Mouse (Mus musculus): Measurements from ENCODE around the gene Myt1l. TPM values are rescaled to one million over a fixed set of nuclear protein-coding genes. Genes with fewer than 3 reads are reported as not detected.

Myt1l gene
- polyA plus RNA-seq, 1 experiment from 2014 or later = not detected

DNA sequence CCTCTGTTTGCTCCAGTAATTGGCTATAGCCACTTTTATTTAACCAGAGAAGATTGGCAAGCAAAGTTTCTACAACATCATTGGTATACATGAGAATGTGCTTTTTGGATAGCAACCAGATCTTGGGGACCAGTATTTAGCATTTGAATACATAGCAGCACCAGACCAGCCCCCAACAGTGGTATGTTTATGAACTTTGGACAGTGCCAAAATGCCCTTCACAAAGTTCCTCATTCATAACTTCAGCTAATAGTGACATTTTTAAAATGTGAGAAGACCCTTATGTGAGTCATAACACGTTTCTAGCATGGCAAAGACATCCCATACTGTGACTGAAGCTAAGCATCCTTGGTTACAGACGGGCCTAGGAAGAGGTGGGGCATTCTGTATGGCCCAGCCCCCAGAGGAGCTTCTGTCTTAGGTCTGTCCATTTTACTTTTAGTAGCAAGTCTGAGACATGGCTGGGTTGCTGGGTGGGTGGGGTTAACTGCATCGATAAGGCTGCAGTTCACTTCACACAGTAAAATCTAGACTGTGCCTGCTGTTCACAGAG, 369.4 kb downstream of the Myt1l start:
- ATAC-seq = 0 out of 2 replicates have a peak, but pooled peaks have one; percentile 19
- DNase-seq (ENCODE audit: low spot score) = no peak
- Histone ChIP-seq H3K9me3 (ENCODE audit: low read length) (no peaks in the 10 kb centered on the region), H3K27ac (ENCODE audit: low read length) (no peak overlapping the region), H3K4me2 (replicated peaks; ENCODE audit: low read depth, low read length) (no peak overlapping the region), H3K27me3 (replicated peaks; ENCODE audit: insufficient read depth, low read length) (no peaks in the 10 kb centered on the region), H3K4me3 (ENCODE audit: low read depth, low read length) (no peak overlapping the region), H3K36me3 (ENCODE audit: insufficient read depth, low read length) (no peaks in the 10 kb centered on the region), H3K4me1 (ENCODE audit: insufficient read depth, low read depth, low read length) (no peaks in the 10 kb centered on the region), H3K9ac (replicated peaks; ENCODE audit: low read depth) (no peak overlapping the region)
- WGBS = 52% methylated on average over 3 of the region's 3 CpGs
- TF ChIP-seq CTCF (IDR thresholded peaks at IDR 0.05) = no peak
- TF ChIP-seq EP300 (IDR thresholded peaks at IDR 0.05) = no peak

GRCm38 (mm10) chr12:29904101-29904874, 376.1 kb downstream of the Myt1l start:
- Histone ChIP-seq H3K4me1 (ENCODE audit: insufficient read depth, low read depth, low read length) (no peaks in the 10 kb centered on the region), H3K4me3 (ENCODE audit: low read depth, low read length) (no peak overlapping the region), H3K36me3 (ENCODE audit: insufficient read depth, low read length) (no peaks in the 10 kb centered on the region), H3K27ac (ENCODE audit: low read length) (no peak overlapping the region), H3K4me2 (replicated peaks; ENCODE audit: low read depth, low read length) (no peak overlapping the region), H3K9ac (replicated peaks; ENCODE audit: low read depth) (no peak overlapping the region), H3K9me3 (ENCODE audit: low read length) (no peaks in the 10 kb centered on the region), H3K27me3 (replicated peaks; ENCODE audit: insufficient read depth, low read length) (no peaks in the 10 kb centered on the region)
- ATAC-seq (no peak), DNase-seq (ENCODE audit: low spot score) (no peak)
- TF ChIP-seq CTCF (IDR thresholded peaks at IDR 0.05) (no peak), EP300 (IDR thresholded peaks at IDR 0.05) (no peak)
- 57% methylated on average over 4 of the region's 4 CpGs for WGBS

- TF ChIP-seq CTCF (IDR thresholded peaks at IDR 0.05) (peak; percentile 92), EP300 (IDR thresholded peaks at IDR 0.05) (no peak; the same call in 1 of the 2 replicates)
- Histone ChIP-seq H3K4me2 (replicated peaks; ENCODE audit: low read depth, low read length) (peak overlapping the region; percentile 20; the same call in 1 of the 2 replicates), H3K36me3 (ENCODE audit: insufficient read depth, low read length) (no peaks in the 10 kb centered on the region), H3K27me3 (replicated peaks; ENCODE audit: insufficient read depth, low read length) (no peaks in the 10 kb centered on the region), H3K9me3 (ENCODE audit: low read length) (no peaks in the 10 kb centered on the region), H3K9ac (replicated peaks; ENCODE audit: low read depth) (no peak overlapping the region), H3K4me3 (ENCODE audit: low read depth, low read length) (no peak overlapping the region), H3K27ac (ENCODE audit: low read length) (0 out of 2 replicates have a peak overlapping the region, but pooled peaks have one; percentile 12), H3K4me1 (ENCODE audit: insufficient read depth, low read depth, low read length) (no peaks in the 10 kb centered on the region)
- DNase-seq (ENCODE audit: low spot score) = peak; percentile 96
- 8% methylated on average over 2 of the region's 2 CpGs for WGBS
- peak; percentile 93 for ATAC-seq
These were observed 378.9 kb downstream of the Myt1l start for GRCm38 (mm10) chr12:29907056-29907455.

DNA sequence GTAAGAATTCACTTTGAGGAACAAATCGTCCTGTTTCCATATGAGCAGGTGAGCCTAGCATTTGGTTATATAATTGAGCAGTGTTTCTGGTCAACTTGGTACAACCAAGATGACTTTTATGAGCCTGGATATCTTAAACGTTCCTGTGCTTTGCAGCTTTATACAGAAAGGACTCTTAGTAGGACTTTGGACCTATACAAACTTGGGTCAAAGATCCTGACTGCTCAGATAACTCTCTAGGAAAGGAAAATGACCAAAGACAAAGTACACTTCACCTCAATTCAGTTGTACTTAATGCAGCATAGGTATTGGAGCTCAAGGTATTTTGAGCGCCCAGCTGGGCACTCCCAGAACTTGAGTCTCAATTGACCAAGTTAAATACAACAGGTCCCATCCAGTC, 388.0 kb downstream of the Myt1l start:
- Histone ChIP-seq H3K4me3 (ENCODE audit: low read depth, low read length) (no peak overlapping the region), H3K9ac (replicated peaks; ENCODE audit: low read depth) (no peak overlapping the region)
- ATAC-seq = no peak

DNA sequence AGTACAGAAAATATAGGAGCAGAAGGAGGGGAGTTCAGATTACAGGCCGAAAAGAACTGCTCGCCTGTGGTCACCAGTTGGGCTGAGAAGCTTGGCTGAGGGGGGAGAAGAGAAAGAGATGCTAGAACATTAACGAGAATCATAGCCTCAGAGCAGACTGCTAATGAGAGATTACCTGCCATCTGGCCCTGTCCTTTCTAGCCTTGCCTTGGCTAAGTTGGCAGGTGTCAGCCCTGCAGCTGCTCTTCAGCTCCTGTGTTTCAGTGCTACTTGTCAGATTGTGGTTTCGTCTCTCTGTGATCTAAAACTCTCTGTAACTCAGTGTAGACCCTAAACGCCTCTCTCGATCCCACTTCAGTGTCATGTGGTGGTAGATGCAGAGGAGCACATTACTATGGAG, 388.6 kb downstream of the Myt1l start:
- no peak overlapping the region for H3K4me2 ChIP-seq (replicated peaks; ENCODE audit: low read depth, low read length)
- DNase-seq (ENCODE audit: low spot score) (no peak), ATAC-seq (no peak)
- no peaks in the 10 kb centered on the region for H3K27me3 ChIP-seq (replicated peaks; ENCODE audit: insufficient read depth, low read length)
- no peak overlapping the region for H3K4me3 ChIP-seq (ENCODE audit: low read depth, low read length)
- no peak overlapping the region for H3K27ac ChIP-seq (ENCODE audit: low read length)
- TF ChIP-seq CTCF (IDR thresholded peaks at IDR 0.05) (no peak), EP300 (IDR thresholded peaks at IDR 0.05) (no peak)
- H3K9me3 ChIP-seq (ENCODE audit: low read length) = no peaks in the 10 kb centered on the region
- H3K36me3 ChIP-seq (ENCODE audit: insufficient read depth, low read length) = no peaks in the 10 kb centered on the region
- H3K9ac ChIP-seq (replicated peaks; ENCODE audit: low read depth) = no peak overlapping the region
- 87% methylated on average over 6 of the region's 6 CpGs for WGBS
- H3K4me1 ChIP-seq (ENCODE audit: insufficient read depth, low read depth, low read length) = no peaks in the 10 kb centered on the region

More for the DNA sequence above, 388.0 kb downstream of the Myt1l start:
- no peak for DNase-seq (ENCODE audit: low spot score)
- no peak overlapping the region for H3K4me2 ChIP-seq (replicated peaks; ENCODE audit: low read depth, low read length)
- no peaks in the 10 kb centered on the region for H3K36me3 ChIP-seq (ENCODE audit: insufficient read depth, low read length)
- TF ChIP-seq CTCF (IDR thresholded peaks at IDR 0.05) (no peak), EP300 (IDR thresholded peaks at IDR 0.05) (no peak)
- H3K27ac ChIP-seq (ENCODE audit: low read length) = no peak overlapping the region
- no peaks in the 10 kb centered on the region for H3K27me3 ChIP-seq (replicated peaks; ENCODE audit: insufficient read depth, low read length)
- H3K9me3 ChIP-seq (ENCODE audit: low read length) = no peaks in the 10 kb centered on the region
- 68% methylated on average over 3 of the region's 3 CpGs for WGBS
- H3K4me1 ChIP-seq (ENCODE audit: insufficient read depth, low read depth, low read length) = no peaks in the 10 kb centered on the region

GRCm38 (mm10) chr12:29920298-29920697, 392.1 kb downstream of the Myt1l start:
- no peak overlapping the region for H3K4me2 ChIP-seq (replicated peaks; ENCODE audit: low read depth, low read length)
- no peak overlapping the region for H3K27ac ChIP-seq (ENCODE audit: low read length)
- 60% methylated on average over 7 of the region's 7 CpGs for WGBS
- H3K9me3 ChIP-seq (ENCODE audit: low read length) = no peaks in the 10 kb centered on the region
- no peaks in the 10 kb centered on the region for H3K36me3 ChIP-seq (ENCODE audit: insufficient read depth, low read length)
- H3K9ac ChIP-seq (replicated peaks; ENCODE audit: low read depth) = no peak overlapping the region
- H3K4me3 ChIP-seq (ENCODE audit: low read depth, low read length) = no peak overlapping the region
- TF ChIP-seq EP300 (IDR thresholded peaks at IDR 0.05) (no peak), CTCF (IDR thresholded peaks at IDR 0.05) (no peak)
- no peaks in the 10 kb centered on the region for H3K4me1 ChIP-seq (ENCODE audit: insufficient read depth, low read depth, low read length)
- DNase-seq (ENCODE audit: low spot score) (no peak), ATAC-seq (no peak)
- no peaks in the 10 kb centered on the region for H3K27me3 ChIP-seq (replicated peaks; ENCODE audit: insufficient read depth, low read length)

All from lung, postnatal 0 days (tissue).